8 mouse cellular contexts compared by ENCODE assay signal in genomic region chr17:24485090-24485860, GRCm38 (mm10). TPM values are rescaled to one million over a fixed set of nuclear protein-coding genes. Genes with fewer than 3 reads are reported as not detected.
DNase-seq lines count a peak whose midpoint lies in the region; ATAC-seq lines count a peak whose summit lies in the region.

No protein-coding gene starts in this region.

- peaks cover 9% of the 10 kb centered on the region for H3K27me3 ChIP-seq in kidney, embryonic 14.5 days (ENCODE audit: control insufficient read depth, insufficient read depth, low read length)
- no peaks in the 10 kb centered on the region for H3K27me3 ChIP-seq in forebrain, embryonic 15.5 days
- no peaks in the 10 kb centered on the region for H3K27me3 ChIP-seq in midbrain, embryonic 14.5 days (ENCODE audit: control insufficient read depth, insufficient read depth, low read length)

- no peak for ATAC-seq in kidney, embryonic 14.5 days (ENCODE audit: low FRiP score, low TSS enrichment)
- ATAC-seq in forebrain, embryonic 15.5 days (replicated peaks), result no peak
- ATAC-seq in midbrain, embryonic 14.5 days (ENCODE audit: low FRiP score, low TSS enrichment), result no peak
- ATAC-seq in activated CD4-positive, CD25-positive, alpha-beta regulatory T cell, adult 4 months, result no peak

- H3K4me3 ChIP-seq in kidney, embryonic 14.5 days (ENCODE audit: low read length), result no peak overlapping the region
- H3K4me3 ChIP-seq in forebrain, embryonic 15.5 days, result no peak overlapping the region
- no peak overlapping the region for H3K4me3 ChIP-seq in midbrain, embryonic 14.5 days (replicated peaks; ENCODE audit: low read depth, low read length)

- 49% methylated on average over 11 of the region's 11 CpGs for WGBS in kidney, embryonic 14.5 days
- WGBS in forebrain, embryonic 15.5 days, result 46% methylated on average over 11 of the region's 11 CpGs
- WGBS in midbrain, embryonic 14.5 days, result 42% methylated on average over 11 of the region's 11 CpGs

- no peak overlapping the region for H3K9ac ChIP-seq in kidney, embryonic 14.5 days (ENCODE audit: low read depth, low read length)
- 0 out of 2 replicates have a peak overlapping the region, but pooled peaks have one; percentile 8 for H3K9ac ChIP-seq in forebrain, embryonic 15.5 days (replicated peaks)
- peak overlapping the region; percentile 37 for H3K9ac ChIP-seq in midbrain, embryonic 14.5 days (replicated peaks; ENCODE audit: low read length)

- no peaks in the 10 kb centered on the region for H3K36me3 ChIP-seq in kidney, embryonic 14.5 days (ENCODE audit: control insufficient read depth, insufficient read depth, low read length)
- H3K36me3 ChIP-seq in forebrain, embryonic 15.5 days, result no peaks in the 10 kb centered on the region
- H3K36me3 ChIP-seq in midbrain, embryonic 14.5 days (ENCODE audit: control insufficient read depth, insufficient read depth, low read length), result no peaks in the 10 kb centered on the region

- no peaks in the 10 kb centered on the region for H3K9me3 ChIP-seq in kidney, embryonic 14.5 days (ENCODE audit: control insufficient read depth, low read length)
- no peaks in the 10 kb centered on the region for H3K9me3 ChIP-seq in forebrain, embryonic 15.5 days
- H3K9me3 ChIP-seq in midbrain, embryonic 14.5 days (ENCODE audit: control insufficient read depth, low read length), result no peaks in the 10 kb centered on the region

- no peak overlapping the region for H3K27ac ChIP-seq in kidney, embryonic 14.5 days (ENCODE audit: low read depth, low read length)
- peak overlapping the region; percentile 62 for H3K27ac ChIP-seq in forebrain, embryonic 15.5 days (replicated peaks)
- H3K27ac ChIP-seq in midbrain, embryonic 14.5 days (replicated peaks; ENCODE audit: low read depth, low read length), result peak overlapping the region; percentile 14; the same call in 1 of the 2 replicates

- DNase-seq in kidney, postnatal 4 days, result peak; percentile 47 to 57
- DNase-seq in brain, adult 2 months (ENCODE audit: low read depth, low spot score), result peak; percentile 68
- DNase-seq in midbrain, embryonic 14.5 days, result peak; percentile 63
- no peak for DNase-seq in kidney, adult 11 months
- DNase-seq in kidney, adult 8-10 months, result no peak

- H3K4me1 ChIP-seq in kidney, embryonic 14.5 days (ENCODE audit: control insufficient read depth, insufficient read depth, low read length), result peaks cover 6% of the 10 kb centered on the region; the same call in 1 of the 2 replicates
- H3K4me1 ChIP-seq in forebrain, embryonic 15.5 days, result peaks cover 29% of the 10 kb centered on the region
- peaks cover 17% of the 10 kb centered on the region for H3K4me1 ChIP-seq in midbrain, embryonic 14.5 days (ENCODE audit: control insufficient read depth, insufficient read depth, low read length)

- no peak overlapping the region for H3K4me2 ChIP-seq in kidney, embryonic 14.5 days (replicated peaks; ENCODE audit: low read depth, low read length)
- H3K4me2 ChIP-seq in forebrain, embryonic 15.5 days (replicated peaks), result no peak overlapping the region
- no peak overlapping the region for H3K4me2 ChIP-seq in midbrain, embryonic 14.5 days (ENCODE audit: low read length)

RNA-seq across cellular contexts. Expression of gene Caskin1, which starts 3.1 kb away (rescaled TPM):
- 1.6 and 1.8 TPM in 2 replicates for polyA plus RNA-seq in kidney, embryonic 14.5 days (2014; fragmentation: Nextera tagmentation; extraction: Ambion mirVana)
- 25.6 and 26.4 TPM in 2 replicates for polyA plus RNA-seq in forebrain, embryonic 15.5 days (2015; fragmentation: Nextera tagmentation; extraction: Ambion mirVana)
- polyA plus RNA-seq in midbrain, embryonic 14.5 days (2014; fragmentation: Nextera tagmentation; extraction: Ambion mirVana), result 34.8 and 37.5 TPM in 2 replicates
- under 1 TPM; 0.10 to 0.17 TPM for polyA plus RNA-seq in activated CD4-positive, CD25-positive, alpha-beta regulatory T cell, adult 4 months (2017; shearing (Covaris generic))

RNA-seq across cellular contexts. Expression of gene Mlst8, which starts 6.4 kb away (rescaled TPM):
- 36.4 and 36.9 TPM in 2 replicates for polyA plus RNA-seq in kidney, embryonic 14.5 days (2014; fragmentation: Nextera tagmentation; extraction: Ambion mirVana)
- polyA plus RNA-seq in forebrain, embryonic 15.5 days (2015; fragmentation: Nextera tagmentation; extraction: Ambion mirVana), result 35.2 and 36.4 TPM in 2 replicates
- 36.2 and 43.0 TPM in 2 replicates for polyA plus RNA-seq in midbrain, embryonic 14.5 days (2014; fragmentation: Nextera tagmentation; extraction: Ambion mirVana)
- polyA plus RNA-seq in activated CD4-positive, CD25-positive, alpha-beta regulatory T cell, adult 4 months (2017; shearing (Covaris generic)), result 10 to 100 TPM; 12.6 to 15.3 TPM

RNA-seq across cellular contexts. Expression of gene Bricd5, which starts 11.6 kb away (rescaled TPM):
- polyA plus RNA-seq in kidney, embryonic 14.5 days (2014; fragmentation: Nextera tagmentation; extraction: Ambion mirVana), result 0.71 and 1.6 TPM in 2 replicates
- polyA plus RNA-seq in forebrain, embryonic 15.5 days (2015; fragmentation: Nextera tagmentation; extraction: Ambion mirVana), result 0.40 TPM in 1 of 2 replicates, not detected in the other
- 0.45 TPM in 1 of 2 replicates, not detected in the other for polyA plus RNA-seq in midbrain, embryonic 14.5 days (2014; fragmentation: Nextera tagmentation; extraction: Ambion mirVana)
- not detected for polyA plus RNA-seq in activated CD4-positive, CD25-positive, alpha-beta regulatory T cell, adult 4 months (2017; shearing (Covaris generic))

RNA-seq across cellular contexts. Expression of gene Pgp, which starts 15.1 kb away (rescaled TPM):
- polyA plus RNA-seq in kidney, embryonic 14.5 days (2014; fragmentation: Nextera tagmentation; extraction: Ambion mirVana), result 54.1 and 65.0 TPM in 2 replicates
- 51.0 and 54.0 TPM in 2 replicates for polyA plus RNA-seq in forebrain, embryonic 15.5 days (2015; fragmentation: Nextera tagmentation; extraction: Ambion mirVana)
- 60.5 and 62.7 TPM in 2 replicates for polyA plus RNA-seq in midbrain, embryonic 14.5 days (2014; fragmentation: Nextera tagmentation; extraction: Ambion mirVana)
- polyA plus RNA-seq in activated CD4-positive, CD25-positive, alpha-beta regulatory T cell, adult 4 months (2017; shearing (Covaris generic)), result 1 to 10 TPM; 3.3 to 6.2 TPM

RNA-seq across cellular contexts. Expression of gene E4f1, which starts 15.2 kb away (rescaled TPM):
- polyA plus RNA-seq in kidney, embryonic 14.5 days (2014; fragmentation: Nextera tagmentation; extraction: Ambion mirVana), result 21.6 and 23.2 TPM in 2 replicates
- 44.0 and 44.9 TPM in 2 replicates for polyA plus RNA-seq in forebrain, embryonic 15.5 days (2015; fragmentation: Nextera tagmentation; extraction: Ambion mirVana)
- polyA plus RNA-seq in midbrain, embryonic 14.5 days (2014; fragmentation: Nextera tagmentation; extraction: Ambion mirVana), result 22.7 and 22.8 TPM in 2 replicates
- polyA plus RNA-seq in activated CD4-positive, CD25-positive, alpha-beta regulatory T cell, adult 4 months (2017; shearing (Covaris generic)), result 10 to 100 TPM; 22.6 to 37.5 TPM

Comparison
In these comparisons a context has a peak if more than half of its experiments do, and no peak if none do; other contexts are left out.
1. DNase-seq: peak in kidney, postnatal 4 days (2 of 2), brain, adult 2 months (single experiment) and midbrain, embryonic 14.5 days (single experiment); none in kidney, adult 11 months (single experiment) and kidney, adult 8-10 months (0 of 2).